ENCODE assay signal across 9 mouse cellular contexts in genomic region chr15:96103737-96104136, GRCm38 (mm10).
A peak's percentile ranks its signal among the peaks of the same experiment; 100 is the strongest.
DNase-seq lines count a peak whose midpoint lies in the region; ATAC-seq and TF ChIP-seq lines count a peak whose summit lies in the region.
"Had no signal": no experiment of that assay in that cellular context is flagged by ENCODE, and none has a peak within 500 bp of the region (broad histone marks: within the 10 kb centered on the region; RNA-seq: fewer than 3 reads in every experiment).

No protein-coding gene starts in this region.

- TF ChIP-seq POLR2A in limb, embryonic 14.5 days (IDR thresholded peaks at IDR 0.05; ENCODE audit: borderline replicate concordance, extremely low read depth, insufficient read depth, insufficient read length) = no peak

- H3K27me3 ChIP-seq in forebrain, embryonic 13.5 days = no peaks in the 10 kb centered on the region
- H3K27me3 ChIP-seq in forebrain, embryonic 12.5 days = no peaks in the 10 kb centered on the region
- H3K27me3 ChIP-seq in limb, embryonic 14.5 days (ENCODE audit: control insufficient read depth, insufficient read depth, low read length) = no peaks in the 10 kb centered on the region
- no peaks in the 10 kb centered on the region for H3K27me3 ChIP-seq in stomach, embryonic 16.5 days (ENCODE audit: control insufficient read depth, insufficient read depth, low read length)
- H3K27me3 ChIP-seq: limb, embryonic 12.5 days had no signal

- ATAC-seq in forebrain, embryonic 13.5 days = peak; percentile 75
- no peak for ATAC-seq in forebrain, embryonic 12.5 days (ENCODE audit: low FRiP score)
- no peak for ATAC-seq in limb, embryonic 14.5 days (ENCODE audit: low FRiP score, low read depth)
- ATAC-seq in stomach, embryonic 16.5 days (ENCODE audit: insufficient read depth, low FRiP score) = peak; percentile 74
- ATAC-seq in frontal cortex, adult (ENCODE audit: low TSS enrichment) = no peak

- H3K9ac ChIP-seq in forebrain, embryonic 13.5 days = no peak overlapping the region
- no peak overlapping the region for H3K9ac ChIP-seq in forebrain, embryonic 12.5 days
- no peak overlapping the region for H3K9ac ChIP-seq in limb, embryonic 14.5 days (ENCODE audit: low read depth, low read length, severe bottlenecking)
- H3K9ac ChIP-seq in stomach, embryonic 16.5 days (ENCODE audit: low read length) = no peak overlapping the region
- H3K9ac ChIP-seq: limb, embryonic 12.5 days had no signal

- no peak overlapping the region for H3K4me2 ChIP-seq in forebrain, embryonic 13.5 days
- no peak overlapping the region for H3K4me2 ChIP-seq in forebrain, embryonic 12.5 days
- H3K4me2 ChIP-seq in limb, embryonic 14.5 days (replicated peaks; ENCODE audit: low read depth, low read length, severe bottlenecking) = no peak overlapping the region
- no peak overlapping the region for H3K4me2 ChIP-seq in stomach, embryonic 16.5 days (ENCODE audit: low read depth, low read length)
- H3K4me2 ChIP-seq: limb, embryonic 12.5 days had no signal

- no peak overlapping the region for H3K27ac ChIP-seq in forebrain, embryonic 13.5 days
- no peak overlapping the region for H3K27ac ChIP-seq in forebrain, embryonic 12.5 days
- H3K27ac ChIP-seq in limb, embryonic 14.5 days (replicated peaks; ENCODE audit: low read depth, low read length) = no peak overlapping the region
- H3K27ac ChIP-seq in stomach, embryonic 16.5 days (ENCODE audit: low read length) = peak overlapping the region; percentile 40
- H3K27ac ChIP-seq: limb, embryonic 12.5 days had no signal

- peaks cover 11% of the 10 kb centered on the region; the same call in 1 of the 2 replicates for H3K4me1 ChIP-seq in forebrain, embryonic 13.5 days
- peaks cover 4% of the 10 kb centered on the region for H3K4me1 ChIP-seq in forebrain, embryonic 12.5 days
- H3K4me1 ChIP-seq in limb, embryonic 14.5 days (ENCODE audit: control insufficient read depth, insufficient read depth, low read length) = no peaks in the 10 kb centered on the region
- no peaks in the 10 kb centered on the region for H3K4me1 ChIP-seq in stomach, embryonic 16.5 days (ENCODE audit: control insufficient read depth, insufficient read depth, low read length)

- H3K4me3 ChIP-seq in forebrain, embryonic 13.5 days = no peak overlapping the region
- H3K4me3 ChIP-seq in forebrain, embryonic 12.5 days (replicated peaks) = no peak overlapping the region
- no peak overlapping the region for H3K4me3 ChIP-seq in limb, embryonic 14.5 days (replicated peaks; ENCODE audit: low read length)
- no peak overlapping the region for H3K4me3 ChIP-seq in stomach, embryonic 16.5 days (replicated peaks; ENCODE audit: low read length)
- H3K4me3 ChIP-seq: limb, embryonic 12.5 days had no signal

- WGBS in forebrain, embryonic 13.5 days = 32% methylated on average over 6 of the region's 6 CpGs
- WGBS in forebrain, embryonic 12.5 days = 49% methylated on average over 6 of the region's 6 CpGs
- 29% methylated on average over 6 of the region's 6 CpGs for WGBS in limb, embryonic 14.5 days
- 35% methylated on average over 6 of the region's 6 CpGs for WGBS in stomach, embryonic 16.5 days

- no peaks in the 10 kb centered on the region for H3K36me3 ChIP-seq in forebrain, embryonic 13.5 days (ENCODE audit: poor library complexity, severe bottlenecking)
- H3K36me3 ChIP-seq in forebrain, embryonic 12.5 days (replicated peaks) = no peaks in the 10 kb centered on the region
- no peaks in the 10 kb centered on the region for H3K36me3 ChIP-seq in limb, embryonic 14.5 days (ENCODE audit: control insufficient read depth, insufficient read depth, low read length)
- no peaks in the 10 kb centered on the region for H3K36me3 ChIP-seq in stomach, embryonic 16.5 days (ENCODE audit: control insufficient read depth, insufficient read depth, low read length)
- H3K36me3 ChIP-seq: limb, embryonic 12.5 days had no signal

- DNase-seq in right cerebral cortex, postnatal 10 days (ENCODE audit: low spot score in 2 of 2) = peak; percentile 31 to 36
- no peak for DNase-seq in right cerebral cortex, postnatal 14 days
- peak; percentile 25 for DNase-seq in limb, embryonic 14.5 days (ENCODE audit: low spot score)
- no peak for DNase-seq in cerebellum, adult 11-12 months

- H3K9me3 ChIP-seq in forebrain, embryonic 13.5 days (replicated peaks) = no peaks in the 10 kb centered on the region
- H3K9me3 ChIP-seq in forebrain, embryonic 12.5 days = no peaks in the 10 kb centered on the region
- no peaks in the 10 kb centered on the region for H3K9me3 ChIP-seq in limb, embryonic 14.5 days (ENCODE audit: control insufficient read depth, low read length)
- no peaks in the 10 kb centered on the region for H3K9me3 ChIP-seq in stomach, embryonic 16.5 days (replicated peaks; ENCODE audit: control insufficient read depth, low read length)
- H3K9me3 ChIP-seq: limb, embryonic 12.5 days had no signal

Comparison
In these comparisons a context has a peak if more than half of its experiments do, and no peak if none do; other contexts are left out.
1. ATAC-seq: peak in forebrain, embryonic 13.5 days (single experiment) and stomach, embryonic 16.5 days (single experiment); none in forebrain, embryonic 12.5 days (single experiment), limb, embryonic 14.5 days (single experiment) and frontal cortex, adult (single experiment).
2. DNase-seq: peak in right cerebral cortex, postnatal 10 days (2 of 2) and limb, embryonic 14.5 days (single experiment); none in right cerebral cortex, postnatal 14 days (single experiment) and cerebellum, adult 11-12 months (single experiment).